22 mouse cellular contexts compared by ENCODE assay signal in the genomic region with DNA sequence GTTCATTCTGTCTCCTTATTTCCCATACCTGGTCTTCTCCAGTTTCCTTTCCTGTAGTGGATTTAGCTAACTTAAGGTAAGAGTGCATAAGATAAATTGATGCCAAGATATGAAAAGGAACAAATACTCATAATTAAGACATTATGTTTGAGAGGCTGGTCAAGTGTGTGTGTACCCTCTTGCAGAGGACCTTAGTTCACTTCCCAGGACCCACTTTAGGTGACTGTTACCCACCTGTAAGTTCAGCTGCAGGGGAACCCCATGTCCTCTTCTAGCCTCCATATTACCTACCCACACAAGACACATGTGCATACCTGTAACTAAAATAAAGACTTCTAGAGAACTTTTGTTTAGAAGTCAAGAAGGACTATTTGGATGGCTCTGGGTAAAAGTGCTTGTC.
DNase-seq lines count a peak whose midpoint lies in the region; ATAC-seq and TF ChIP-seq lines count a peak whose summit lies in the region.
"Had no signal": no experiment of that assay in that cellular context is flagged by ENCODE, and none has a peak within 500 bp of the region (broad histone marks: within the 10 kb centered on the region; RNA-seq: fewer than 3 reads in every experiment).

No protein-coding gene starts in this region.

- H3K27ac ChIP-seq in lung, postnatal 0 days (ENCODE audit: low read length) = no peak overlapping the region

- H3K4me1 ChIP-seq in lung, postnatal 0 days (ENCODE audit: insufficient read depth, low read depth, low read length) = no peaks in the 10 kb centered on the region
- H3K4me1 ChIP-seq in lung, adult 2 months (ENCODE audit: control insufficient read depth, insufficient read depth, low read length) = peaks cover 4% of the 10 kb centered on the region; the same call in 1 of the 2 replicates

- H3K4me3 ChIP-seq in lung, postnatal 0 days (ENCODE audit: low read depth, low read length) = no peak overlapping the region
- no peak overlapping the region for H3K4me3 ChIP-seq in lung, adult 2 months (replicated peaks; ENCODE audit: extremely low read depth, low read depth, low read length)

- no peak overlapping the region for H3K9ac ChIP-seq in lung, postnatal 0 days (replicated peaks; ENCODE audit: low read depth)

- ATAC-seq in lung, postnatal 0 days = peak; percentile 60; the same call in 1 of the 2 replicates
- ATAC-seq: activated CD4-positive, CD25-positive, alpha-beta regulatory T cell, adult 4 months; CD4-positive, CD25-positive, alpha-beta regulatory T cell, adult 4 months; Patski had no signal

- no peak for TF ChIP-seq CTCF in lung, postnatal 0 days (IDR thresholded peaks at IDR 0.05)
- no peak for TF ChIP-seq CTCF in lung, adult 2 months (IDR thresholded peaks at IDR 0.05; ENCODE audit: insufficient read depth, low read length)

- DNase-seq in lung, adult 18-20 months = peak; percentile 15 to 36
- no peak for DNase-seq in lung, postnatal 4 days
- DNase-seq in lung, postnatal 0 days (ENCODE audit: low spot score) = no peak
- no peak for DNase-seq in lung, postnatal 14 days
- DNase-seq in lung, postnatal 25 days (ENCODE audit: low spot score) = peak; percentile 34
- no peak for DNase-seq in lung, postnatal 10 days
- peak; percentile 51 for DNase-seq in lung, postnatal 36 days
- no peak for DNase-seq in lung, adult 2 months
- DNase-seq: adrenal gland, adult 2 months; adrenal gland, adult 8-10 months; adrenal gland, postnatal 10 days; adrenal gland, postnatal 14 days; adrenal gland, postnatal 25 days; adrenal gland, postnatal 36 days; B cell, adult 2 months; cerebellum, adult 11 months; cerebellum, adult 11-12 months had no signal

- TF ChIP-seq POLR2A in lung, adult 2 months (IDR thresholded peaks at IDR 0.05; ENCODE audit: borderline replicate concordance, extremely low read depth, low read depth, low read length) = no peak

- H3K9me3 ChIP-seq in lung, postnatal 0 days (ENCODE audit: low read length) = no peaks in the 10 kb centered on the region
- H3K9me3 ChIP-seq: G1E had no signal

- H3K36me3 ChIP-seq in lung, postnatal 0 days (ENCODE audit: insufficient read depth, low read length) = no peaks in the 10 kb centered on the region

- H3K4me2 ChIP-seq in lung, postnatal 0 days (replicated peaks; ENCODE audit: low read depth, low read length) = no peak overlapping the region

- H3K27me3 ChIP-seq in lung, postnatal 0 days (replicated peaks; ENCODE audit: insufficient read depth, low read length) = no peaks in the 10 kb centered on the region
- H3K27me3 ChIP-seq: CH12.LX, Patski had no signal

- no peak for TF ChIP-seq EP300 in lung, postnatal 0 days (IDR thresholded peaks at IDR 0.05)

Comparison
In these comparisons a context has a peak if more than half of its experiments do, and no peak if none do; other contexts are left out.
1. DNase-seq: peak in lung, adult 18-20 months (2 of 2), lung, postnatal 25 days (single experiment) and lung, postnatal 36 days (single experiment); none in lung, postnatal 4 days (0 of 2), lung, postnatal 0 days (single experiment), lung, postnatal 14 days (single experiment), lung, postnatal 10 days (single experiment) and lung, adult 2 months (single experiment).